Mouse (Mus musculus): ENCODE results near the gene Kctd7. TPM values are rescaled to one million over a fixed set of nuclear protein-coding genes. Genes with fewer than 3 reads are reported as not detected.
A peak's percentile ranks its signal among the peaks of the same experiment; 100 is the strongest.

Gene Kctd7
- polyA plus RNA-seq, 1 experiment from 2014 or later, result 16.4 TPM

- Histone ChIP-seq H3K9me3 (replicated peaks) (no peaks in the 10 kb centered on the region), H3K36me3 (peaks cover 15% of the 10 kb centered on the region), H3K4me2 (peak overlapping the region; percentile 77), H3K9ac (replicated peaks) (peak overlapping the region; percentile 83), H3K27ac (replicated peaks) (peak overlapping the region; percentile 91; the same call in 1 of the 2 replicates), H3K27me3 (replicated peaks) (no peaks in the 10 kb centered on the region), H3K4me3 (replicated peaks) (peak overlapping the region; percentile 75), H3K4me1 (peaks cover 35% of the 10 kb centered on the region)
- ATAC-seq (ENCODE audit: low FRiP score), result no peak
- WGBS, result 87% methylated on average over 8 of the region's 8 CpGs
Observed at GRCm38 (mm10) chr5:130145961-130146360, 1.3 kb downstream of the Kctd7 start.

GRCm38 (mm10) chr5:130149726-130150310 lies 5.2 kb downstream of the Kctd7 start:
- Histone ChIP-seq H3K4me3 (replicated peaks) (no peak overlapping the region), H3K27ac (replicated peaks) (no peak overlapping the region), H3K4me2 (no peak overlapping the region), H3K9ac (replicated peaks) (no peak overlapping the region), H3K27me3 (replicated peaks) (no peaks in the 10 kb centered on the region), H3K9me3 (replicated peaks) (no peaks in the 10 kb centered on the region), H3K4me1 (peaks cover 29% of the 10 kb centered on the region), H3K36me3 (peaks cover 43% of the 10 kb centered on the region)
- no peak for ATAC-seq (ENCODE audit: low FRiP score)
- 61% methylated on average over 7 of the region's 7 CpGs for WGBS

- Histone ChIP-seq H3K4me1 (0 out of 2 replicates have a peak, but pooled peaks cover 8% of the 10 kb centered on the region), H3K36me3 (peaks cover 38% of the 10 kb centered on the region), H3K9me3 (replicated peaks) (no peaks in the 10 kb centered on the region), H3K27ac (replicated peaks) (no peak overlapping the region), H3K27me3 (replicated peaks) (no peaks in the 10 kb centered on the region), H3K9ac (replicated peaks) (no peak overlapping the region), H3K4me3 (replicated peaks) (no peak overlapping the region), H3K4me2 (no peak overlapping the region)
- ATAC-seq (ENCODE audit: low FRiP score), result no peak
- 87% methylated on average over 2 of the region's 2 CpGs for WGBS
Observed at GRCm38 (mm10) chr5:130154286-130154685, 9.6 kb downstream of the Kctd7 start.

GRCm38 (mm10) chr5:130158545-130158944 lies 13.9 kb downstream of the Kctd7 start:
- peaks cover 9% of the 10 kb centered on the region; the same call in 1 of the 2 replicates for H3K36me3 ChIP-seq
- ATAC-seq (ENCODE audit: low FRiP score), result no peak
- H3K4me2 ChIP-seq, result no peak overlapping the region
- H3K27me3 ChIP-seq (replicated peaks), result no peaks in the 10 kb centered on the region
- WGBS, result 83% methylated on average over 4 of the region's 4 CpGs
- H3K9me3 ChIP-seq (replicated peaks), result no peaks in the 10 kb centered on the region
- no peak overlapping the region for H3K9ac ChIP-seq (replicated peaks)
- H3K4me3 ChIP-seq (replicated peaks), result no peak overlapping the region
- H3K27ac ChIP-seq (replicated peaks), result no peak overlapping the region
- H3K4me1 ChIP-seq, result no peaks in the 10 kb centered on the region

- Histone ChIP-seq H3K4me2 (no peak overlapping the region), H3K4me3 (replicated peaks) (no peak overlapping the region), H3K9ac (replicated peaks) (no peak overlapping the region), H3K27me3 (replicated peaks) (no peaks in the 10 kb centered on the region), H3K9me3 (replicated peaks) (no peaks in the 10 kb centered on the region), H3K4me1 (no peaks in the 10 kb centered on the region), H3K36me3 (0 out of 2 replicates have a peak, but pooled peaks cover 5% of the 10 kb centered on the region), H3K27ac (replicated peaks) (no peak overlapping the region)
- ATAC-seq (ENCODE audit: low FRiP score), result no peak
- WGBS, result 64% methylated on average over 7 of the region's 7 CpGs
Observed at GRCm38 (mm10) chr5:130159761-130160201, 15.1 kb downstream of the Kctd7 start.

- Histone ChIP-seq H3K36me3 (no peaks in the 10 kb centered on the region), H3K4me1 (no peaks in the 10 kb centered on the region), H3K27ac (replicated peaks) (no peak overlapping the region), H3K4me3 (replicated peaks) (no peak overlapping the region), H3K4me2 (no peak overlapping the region), H3K9me3 (replicated peaks) (no peaks in the 10 kb centered on the region), H3K9ac (replicated peaks) (no peak overlapping the region), H3K27me3 (replicated peaks) (no peaks in the 10 kb centered on the region)
- 5% methylated on average over 7 of the region's 7 CpGs for WGBS
- ATAC-seq (ENCODE audit: low FRiP score), result no peak
Observed at GRCm38 (mm10) chr5:130163670-130164069, 19.0 kb downstream of the Kctd7 start.

- 80% methylated on average over 4 of the region's 4 CpGs for WGBS
- no peak for ATAC-seq (ENCODE audit: low FRiP score)
- no peak overlapping the region for H3K9ac ChIP-seq (replicated peaks)
Observed at GRCm38 (mm10) chr5:130165213-130165612, 20.6 kb downstream of the Kctd7 start.

GRCm38 (mm10) chr5:130169109-130169508 lies 24.4 kb downstream of the Kctd7 start:
- Histone ChIP-seq H3K4me1 (peaks cover 26% of the 10 kb centered on the region), H3K9me3 (replicated peaks) (no peaks in the 10 kb centered on the region), H3K27me3 (replicated peaks) (no peaks in the 10 kb centered on the region), H3K4me2 (no peak overlapping the region), H3K27ac (replicated peaks) (no peak overlapping the region), H3K9ac (replicated peaks) (no peak overlapping the region), H3K36me3 (no peaks in the 10 kb centered on the region), H3K4me3 (replicated peaks) (no peak overlapping the region)
- WGBS, result 79% methylated on average over 6 of the region's 6 CpGs
- no peak for ATAC-seq (ENCODE audit: low FRiP score)

More at GRCm38 (mm10) chr5:130165213-130165612, 20.6 kb downstream of the Kctd7 start:
- Histone ChIP-seq H3K9me3 (replicated peaks) (no peaks in the 10 kb centered on the region), H3K4me2 (no peak overlapping the region), H3K4me1 (no peaks in the 10 kb centered on the region), H3K4me3 (replicated peaks) (no peak overlapping the region), H3K27ac (replicated peaks) (no peak overlapping the region), H3K27me3 (replicated peaks) (no peaks in the 10 kb centered on the region), H3K36me3 (no peaks in the 10 kb centered on the region)

GRCm38 (mm10) chr5:130170666-130171422 lies 26.2 kb downstream of the Kctd7 start:
- Histone ChIP-seq H3K27ac (replicated peaks) (peak overlapping the region; percentile 92), H3K4me1 (peaks cover 27% of the 10 kb centered on the region), H3K9me3 (replicated peaks) (no peaks in the 10 kb centered on the region), H3K4me2 (peak overlapping the region; percentile 82), H3K27me3 (replicated peaks) (no peaks in the 10 kb centered on the region), H3K4me3 (replicated peaks) (peak overlapping the region; percentile 58), H3K9ac (replicated peaks) (peak overlapping the region; percentile 83), H3K36me3 (no peaks in the 10 kb centered on the region)
- no peak for ATAC-seq (ENCODE audit: low FRiP score)
- 17% methylated on average over 6 of the region's 6 CpGs for WGBS

- peak; percentile 97 for ATAC-seq (ENCODE audit: low FRiP score)
- Histone ChIP-seq H3K27ac (replicated peaks) (peak within 1 kb of the TSS; percentile 92), H3K4me1 (peaks cover 27% of the 10 kb centered on the region), H3K27me3 (replicated peaks) (no peaks in the 10 kb centered on the region), H3K4me3 (replicated peaks) (peak within 1 kb of the TSS; percentile 58), H3K9ac (replicated peaks) (peak within 1 kb of the TSS; percentile 83), H3K36me3 (no peaks in the 10 kb centered on the region), H3K4me2 (peak within 1 kb of the TSS; percentile 82), H3K9me3 (replicated peaks) (no peaks in the 10 kb centered on the region)
- WGBS, result under 1% methylated on average over 53 of the region's 62 CpGs
Observed at GRCm38 (mm10) chr5:130171423-130171954, 26.8 kb downstream of the Kctd7 start, which contains the start of gene Rabgef1. Gene Rabgef1 (plus strand): TSS chr5:130171798.

- Histone ChIP-seq H3K4me2 (peak overlapping the region; percentile 82), H3K27ac (replicated peaks) (peak overlapping the region; percentile 92), H3K9me3 (replicated peaks) (no peaks in the 10 kb centered on the region), H3K9ac (replicated peaks) (peak overlapping the region; percentile 83), H3K4me1 (peaks cover 27% of the 10 kb centered on the region), H3K27me3 (replicated peaks) (no peaks in the 10 kb centered on the region), H3K36me3 (no peaks in the 10 kb centered on the region), H3K4me3 (replicated peaks) (peak overlapping the region; percentile 58)
- peak; percentile 84 for ATAC-seq (ENCODE audit: low FRiP score)
- WGBS, result 2% methylated on average over 37 of the region's 46 CpGs
Observed at GRCm38 (mm10) chr5:130171956-130172601, 27.4 kb downstream of the Kctd7 start.
